Mouse (Mus musculus) C2C12 (cell line): ENCODE measurements around the gene Ptn.

ENCODE experiments used
- CTCF ChIP-seq: IDR thresholded peaks from one replicate; pipeline ENCODE4 v1.5.1; 2011; ENCODE audit not compliant: control insufficient read depth, insufficient read depth, insufficient read length
- FOSL1 ChIP-seq: IDR thresholded peaks from one replicate; pipeline ENCODE4 v1.8.0; 2011; ENCODE audit warnings: mild to moderate bottlenecking, low read length; ENCODE audit not compliant: poor library complexity, insufficient read depth, severe bottlenecking
- MYOD1 ChIP-seq: IDR thresholded peaks from one replicate; pipeline ENCODE4 v1.6.1; 2011; ENCODE audit warnings: low read depth; ENCODE audit not compliant: control insufficient read depth, insufficient read length
- MYOG ChIP-seq: IDR thresholded peaks from one replicate; pipeline ENCODE4 v1.6.1; 2011; ENCODE audit not compliant: control insufficient read depth, insufficient read length; ENCODE audit errors: extremely low read depth
- USF1 ChIP-seq: IDR thresholded peaks from one replicate; pipeline ENCODE4 v1.6.1; 2011; ENCODE audit warnings: low read depth, mild to moderate bottlenecking, control low read depth, moderate library complexity

DNA sequence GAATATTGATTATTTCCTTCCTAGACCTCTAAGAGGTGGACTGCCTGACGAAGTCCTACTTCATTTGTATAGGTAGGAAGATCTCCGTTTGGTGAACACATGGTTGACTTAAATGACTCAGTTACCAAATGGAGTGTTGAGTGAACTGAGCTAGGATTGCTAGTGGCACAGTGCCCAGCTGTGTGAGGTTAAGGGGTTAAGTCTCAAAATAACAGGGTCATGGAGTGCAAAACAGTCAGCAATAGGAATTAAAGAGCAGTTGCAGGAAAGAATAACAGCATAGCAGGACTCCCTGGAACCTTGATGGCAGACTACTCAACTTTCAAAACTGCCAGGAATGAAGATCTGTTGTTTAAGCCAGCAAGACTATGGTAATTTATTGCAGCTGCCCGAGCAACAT lies 114.5 kb downstream of the Ptn start:
- TF ChIP-seq CTCF: no peak
- no peak for TF ChIP-seq MYOD1
- TF ChIP-seq MYOG: no peak
- no peak for TF ChIP-seq FOSL1
- TF ChIP-seq USF1: no peak
